Mouse (Mus musculus) liver, embryonic 12.5 days (tissue): ENCODE data around the gene Arf1. TPM values are rescaled to one million over a fixed set of nuclear protein-coding genes. Genes with fewer than 3 reads are reported as not detected.

Experiments used
- ATAC-seq: fragments of 200-750 bp; cut with Nextera tagmentation; 2 replicates; pipeline ENCODE4 v1.8.0; 2017; ENCODE audit warnings: moderate number of reproducible peaks, mild to moderate bottlenecking, moderate library complexity
- H3K27ac ChIP-seq: fragments of 300-500 bp; sonication (generic); 2 replicates; pipeline ENCODE4 v1.5.1; 2016; ENCODE audit warnings: mild to moderate bottlenecking
- H3K27me3 ChIP-seq: fragments of 300-500 bp; sonication (generic); replicated peaks from 2 replicates; pipeline ENCODE4 v1.6.1; 2016; ENCODE audit warnings: mild to moderate bottlenecking, moderate library complexity
- H3K36me3 ChIP-seq: fragments of 300-500 bp; sonication (generic); 2 replicates; pipeline ENCODE4 v1.6.1; 2016; ENCODE audit warnings: mild to moderate bottlenecking, moderate library complexity
- H3K4me1 ChIP-seq: fragments of 300-500 bp; sonication (generic); 2 replicates; pipeline ENCODE4 v1.6.1; 2016
- H3K4me2 ChIP-seq: fragments of 300-500 bp; sonication (generic); 2 replicates; pipeline ENCODE4 v1.6.1; 2016; ENCODE audit warnings: mild to moderate bottlenecking, moderate library complexity
- H3K4me3 ChIP-seq: fragments of 300-500 bp; sonication (generic); 2 replicates; pipeline ENCODE4 v1.5.1; 2016; ENCODE audit warnings: mild to moderate bottlenecking, moderate library complexity
- H3K9ac ChIP-seq: fragments of 300-500 bp; sonication (generic); 2 replicates; pipeline ENCODE4 v1.6.1; 2016; ENCODE audit warnings: mild to moderate bottlenecking, moderate library complexity
- H3K9me3 ChIP-seq: fragments of 300-500 bp; sonication (generic); replicated peaks from 2 replicates; pipeline ENCODE4 v1.6.1; 2016; ENCODE audit warnings: mild to moderate bottlenecking, moderate library complexity
- WGBS: fragments of 180-500 bp; shearing (Covaris S2); methylation state at CpG from one replicate; pipeline ENCODE4 v1.1.7; 2016; ENCODE audit not compliant: insufficient replicate concordance; 5-methylcytosine and 5-hydroxymethylcytosine counted together
- polyA plus RNA-seq: library from polyadenylated mRNA; unstranded; fragments of >200 nt; fragmentation: Nextera tagmentation; extraction: Ambion mirVana; gene quantifications from 2 replicates; pipeline ENCODE4 v1.2.1, GENCODE M21; 2016

The Arf1 gene
- polyA plus RNA-seq, 1 experiment from 2014 or later = 341 TPM

DNA sequence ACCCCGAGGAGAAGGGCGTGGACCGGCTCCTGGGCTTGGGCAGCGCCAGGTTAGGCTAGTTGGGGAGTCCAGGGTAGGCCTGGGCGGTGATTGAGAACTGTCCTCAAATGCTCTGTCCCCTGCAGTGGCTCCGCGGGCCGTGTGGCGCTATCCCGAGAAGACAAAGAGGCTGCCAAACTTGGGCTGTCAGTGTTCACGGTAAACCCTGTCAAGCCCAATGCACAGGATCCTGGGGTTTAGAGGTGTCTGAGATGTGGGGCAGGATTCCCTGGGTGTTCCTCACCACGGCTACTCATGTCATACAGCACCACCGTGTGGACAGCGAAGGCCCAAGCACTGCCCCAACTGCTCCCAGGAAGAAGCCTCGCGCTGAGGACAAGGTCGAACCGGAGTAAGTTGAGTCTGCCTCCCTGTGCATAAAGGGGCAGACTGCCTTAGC lies 19.0 kb downstream of the Arf1 start:
- 12% methylated on average over 18 of the region's 18 CpGs for WGBS
- Histone ChIP-seq H3K27me3 (no peaks in the 10 kb centered on the region), H3K4me3 (peak overlapping the region; percentile 94), H3K27ac (peak overlapping the region; percentile 89), H3K4me1 (peaks cover 55% of the 10 kb centered on the region), H3K36me3 (peaks cover 81% of the 10 kb centered on the region), H3K4me2 (peak overlapping the region; percentile 94), H3K9ac (peak overlapping the region; percentile 80), H3K9me3 (no peaks in the 10 kb centered on the region)
- peak; percentile 76 for ATAC-seq

DNA sequence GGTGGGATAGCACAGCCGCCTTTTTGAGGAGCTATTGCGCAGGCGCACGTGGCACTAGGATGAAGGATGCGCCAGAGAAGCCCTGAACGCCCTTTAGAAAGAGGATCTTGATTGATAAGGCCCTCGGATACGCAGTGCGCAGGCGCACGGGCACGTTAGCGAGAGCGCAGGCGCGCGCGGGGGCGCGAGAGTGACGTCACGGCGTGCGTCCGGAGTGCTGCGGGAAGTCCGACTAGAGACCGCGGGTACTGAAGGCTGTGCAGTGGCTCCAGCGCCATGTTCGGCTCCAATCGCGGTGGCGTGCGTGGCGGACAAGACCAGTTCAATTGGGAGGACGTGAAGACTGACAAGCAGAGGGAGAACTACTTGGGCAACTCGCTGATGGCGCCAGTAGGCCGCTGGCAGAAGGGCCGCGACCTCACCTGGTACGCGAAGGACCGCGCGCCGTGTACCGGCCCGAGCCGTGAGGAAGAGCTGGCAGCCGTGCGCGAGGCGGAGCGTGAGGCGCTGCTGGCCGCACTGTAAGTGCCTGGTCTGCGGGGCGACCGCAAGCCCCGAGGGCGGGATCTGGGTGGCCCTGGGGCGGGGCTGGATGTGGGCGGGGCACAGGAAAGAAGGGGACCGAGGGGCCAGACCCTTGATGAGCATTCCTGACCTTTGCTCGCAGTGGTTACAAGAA lies 19.8 kb downstream of the Arf1 start, which contains the start of gene 2310033P09Rik:
Gene 2310033P09Rik (plus strand): TSS at position 169 of the 679 bp plus-strand sequence.
- peak within 1 kb of the TSS; percentile 94 for H3K4me3 ChIP-seq
- no peaks in the 10 kb centered on the region for H3K9me3 ChIP-seq
- H3K27me3 ChIP-seq = no peaks in the 10 kb centered on the region
- H3K9ac ChIP-seq = peak within 1 kb of the TSS; percentile 80
- WGBS = under 1% methylated on average over 67 of the region's 67 CpGs
- H3K4me2 ChIP-seq = peak within 1 kb of the TSS; percentile 94
- H3K27ac ChIP-seq = peak within 1 kb of the TSS; percentile 89
- H3K4me1 ChIP-seq = peaks cover 49% of the 10 kb centered on the region
- peaks cover 77% of the 10 kb centered on the region for H3K36me3 ChIP-seq
- peak; percentile 80 for ATAC-seq

DNA sequence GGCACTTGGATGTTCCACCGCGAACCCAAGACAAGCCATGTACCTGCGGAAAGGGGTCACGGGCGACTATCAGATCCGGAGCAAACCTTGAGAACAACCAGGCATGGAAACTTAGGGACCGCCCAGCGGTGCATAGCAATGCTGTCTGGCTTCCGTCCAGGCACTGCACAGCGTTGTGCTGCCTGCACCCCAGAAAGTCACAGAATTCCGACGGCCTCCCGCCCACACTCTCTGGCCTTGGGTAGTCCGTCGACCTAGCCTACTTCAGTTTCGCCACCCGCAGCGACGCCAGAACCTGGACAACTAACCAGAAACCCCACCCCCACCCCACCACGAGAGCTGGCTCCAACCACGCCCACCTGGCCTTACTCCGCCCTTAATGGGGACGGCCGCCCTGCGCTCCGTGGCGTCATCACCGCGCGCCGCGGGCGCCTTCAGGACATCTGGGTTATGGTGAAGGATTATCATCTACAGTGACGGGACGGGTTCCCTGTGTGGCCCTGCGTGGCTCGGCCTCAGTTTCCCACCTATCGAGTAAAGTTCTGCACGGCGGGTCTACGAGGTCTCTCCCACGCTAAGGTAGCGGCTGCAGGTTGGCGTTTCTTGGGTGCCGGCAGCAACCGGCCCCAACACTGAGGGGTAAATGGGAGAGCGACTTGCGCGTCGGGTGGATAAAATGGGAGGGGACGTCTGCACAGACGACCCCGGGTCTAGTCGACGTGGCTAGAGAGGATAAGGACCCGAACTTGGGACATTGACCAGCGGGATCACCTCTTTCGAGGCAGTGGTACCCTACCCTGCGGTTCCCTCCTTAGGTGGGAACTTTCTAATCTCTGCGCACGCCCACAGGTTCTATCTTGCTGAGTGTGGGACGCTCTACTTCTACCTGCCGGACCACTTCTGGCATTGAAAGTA lies 25.7 kb downstream of the Arf1 start, which contains the start of gene Mrpl55:
Gene Mrpl55 (plus strand): TSS at position 406 of the 915 bp plus-strand sequence.
- WGBS = under 1% methylated on average over 63 of the region's 63 CpGs

DNA sequence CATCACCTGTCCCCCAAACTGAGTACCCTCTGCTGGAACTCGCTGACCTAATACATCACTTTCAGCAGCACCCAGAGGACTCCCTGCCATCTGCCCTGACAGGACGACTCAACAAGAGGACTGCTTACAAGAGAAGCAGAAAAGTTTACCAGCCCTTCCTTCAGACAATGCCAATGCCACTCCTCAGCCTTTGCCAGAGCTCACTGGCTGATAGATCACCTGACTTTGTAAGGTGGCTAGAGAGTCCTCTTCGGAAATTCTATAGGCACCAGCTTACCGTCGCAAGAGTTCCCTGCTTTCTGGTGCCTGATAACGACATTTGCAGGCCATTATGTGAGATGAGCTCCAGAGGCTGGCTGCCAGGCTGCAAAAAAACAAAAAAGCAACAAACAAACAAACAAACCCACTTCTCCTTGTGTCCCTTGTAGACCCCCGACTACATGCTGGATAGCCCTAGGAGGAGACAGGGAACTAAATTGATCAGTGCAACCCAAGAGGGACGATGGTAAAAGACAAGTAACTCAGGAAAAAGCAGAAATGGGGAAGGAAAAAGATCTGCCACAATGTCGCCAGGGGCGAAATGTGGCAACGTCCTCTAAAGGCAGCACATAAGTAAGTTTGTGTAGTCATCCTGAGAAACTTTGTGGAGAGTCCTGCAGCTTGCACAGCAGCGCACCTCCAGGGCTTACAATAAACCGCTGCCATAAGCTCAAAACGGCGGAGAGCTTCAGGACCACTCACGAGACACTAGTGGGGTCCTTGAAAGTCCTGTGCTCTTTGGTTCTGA lies 26.7 kb downstream of the Arf1 start:
- no peak for ATAC-seq
- H3K4me3 ChIP-seq = peak overlapping the region; percentile 90
- peaks cover 42% of the 10 kb centered on the region for H3K36me3 ChIP-seq
- peak overlapping the region; percentile 77 for H3K27ac ChIP-seq
- H3K27me3 ChIP-seq = no peaks in the 10 kb centered on the region
- 13% methylated on average over 16 of the region's 16 CpGs for WGBS
- H3K9ac ChIP-seq = peak overlapping the region; percentile 85
- H3K4me2 ChIP-seq = peak overlapping the region; percentile 83
- H3K4me1 ChIP-seq = peaks cover 37% of the 10 kb centered on the region
- H3K9me3 ChIP-seq = no peaks in the 10 kb centered on the region

More for the DNA sequence above, 25.7 kb downstream of the Arf1 start, which contains the start of gene Mrpl55:
- Histone ChIP-seq H3K9ac (peak within 1 kb of the TSS; percentile 85), H3K4me1 (peaks cover 38% of the 10 kb centered on the region), H3K4me3 (peak within 1 kb of the TSS; percentile 90), H3K27ac (peak within 1 kb of the TSS; percentile 77), H3K36me3 (peaks cover 49% of the 10 kb centered on the region), H3K27me3 (no peaks in the 10 kb centered on the region), H3K9me3 (no peaks in the 10 kb centered on the region), H3K4me2 (peak within 1 kb of the TSS; percentile 83)
- peak; percentile 91 for ATAC-seq

DNA sequence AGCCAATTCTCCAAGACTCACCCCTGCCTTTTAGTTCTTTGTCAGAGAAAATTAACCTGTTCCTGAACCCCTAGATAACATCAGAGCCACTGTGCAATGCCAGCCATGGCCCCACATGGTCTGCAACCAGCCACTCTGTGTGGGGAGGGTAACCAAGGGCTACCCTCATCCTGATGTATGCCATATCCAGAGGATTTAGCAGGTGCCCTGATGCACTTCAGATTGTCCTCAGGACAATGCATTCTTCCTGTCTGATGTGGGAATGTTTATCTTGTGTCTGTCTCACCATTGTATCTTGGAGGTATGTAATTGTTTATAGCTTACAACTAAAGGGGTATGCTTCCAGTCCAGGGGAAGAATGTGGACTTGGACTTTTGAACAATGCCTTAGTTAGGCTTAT lies 31.8 kb downstream of the Arf1 start:
- H3K9me3 ChIP-seq = no peaks in the 10 kb centered on the region
- H3K27ac ChIP-seq = no peak overlapping the region
- H3K9ac ChIP-seq = no peak overlapping the region
- peaks cover 27% of the 10 kb centered on the region for H3K4me1 ChIP-seq
- H3K4me3 ChIP-seq = no peak overlapping the region
- peaks cover 16% of the 10 kb centered on the region for H3K36me3 ChIP-seq
- ATAC-seq = no peak
- no peak overlapping the region for H3K4me2 ChIP-seq
- peaks cover 12% of the 10 kb centered on the region; the same call in 1 of the 2 replicates for H3K27me3 ChIP-seq

DNA sequence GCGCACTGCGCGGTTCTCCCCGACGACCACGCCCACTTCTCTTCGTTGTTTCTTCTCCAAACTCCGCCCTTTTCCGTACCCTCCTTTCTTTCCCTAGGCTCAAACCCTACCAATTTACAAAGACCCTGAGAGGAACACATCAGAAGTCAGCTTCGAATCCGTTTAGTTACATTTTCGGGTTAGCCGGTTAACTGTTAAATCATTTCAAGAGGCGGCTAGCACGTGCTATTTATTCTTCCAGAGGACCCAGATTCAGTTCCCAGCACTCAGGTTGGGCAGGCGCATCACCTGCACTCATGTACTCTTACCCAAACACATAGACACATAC lies 36.0 kb downstream of the Arf1 start, which contains the start of gene Guk1:
Gene Guk1 (minus strand): TSS at position 154 of the 328 bp plus-strand sequence.
- H3K9me3 ChIP-seq = no peaks in the 10 kb centered on the region
- H3K4me2 ChIP-seq = peak within 1 kb of the TSS; percentile 92
- H3K27me3 ChIP-seq = peaks cover 12% of the 10 kb centered on the region; the same call in 1 of the 2 replicates
- no peaks in the 10 kb centered on the region for H3K36me3 ChIP-seq
- H3K9ac ChIP-seq = peak within 1 kb of the TSS; percentile 82
- peaks cover 34% of the 10 kb centered on the region for H3K4me1 ChIP-seq
- ATAC-seq = 0 out of 2 replicates have a peak, but pooled peaks have one; percentile 0
- 6% methylated on average over 16 of the region's 16 CpGs for WGBS
- H3K4me3 ChIP-seq = peak within 1 kb of the TSS; percentile 73
- peak within 1 kb of the TSS; percentile 96 for H3K27ac ChIP-seq

DNA sequence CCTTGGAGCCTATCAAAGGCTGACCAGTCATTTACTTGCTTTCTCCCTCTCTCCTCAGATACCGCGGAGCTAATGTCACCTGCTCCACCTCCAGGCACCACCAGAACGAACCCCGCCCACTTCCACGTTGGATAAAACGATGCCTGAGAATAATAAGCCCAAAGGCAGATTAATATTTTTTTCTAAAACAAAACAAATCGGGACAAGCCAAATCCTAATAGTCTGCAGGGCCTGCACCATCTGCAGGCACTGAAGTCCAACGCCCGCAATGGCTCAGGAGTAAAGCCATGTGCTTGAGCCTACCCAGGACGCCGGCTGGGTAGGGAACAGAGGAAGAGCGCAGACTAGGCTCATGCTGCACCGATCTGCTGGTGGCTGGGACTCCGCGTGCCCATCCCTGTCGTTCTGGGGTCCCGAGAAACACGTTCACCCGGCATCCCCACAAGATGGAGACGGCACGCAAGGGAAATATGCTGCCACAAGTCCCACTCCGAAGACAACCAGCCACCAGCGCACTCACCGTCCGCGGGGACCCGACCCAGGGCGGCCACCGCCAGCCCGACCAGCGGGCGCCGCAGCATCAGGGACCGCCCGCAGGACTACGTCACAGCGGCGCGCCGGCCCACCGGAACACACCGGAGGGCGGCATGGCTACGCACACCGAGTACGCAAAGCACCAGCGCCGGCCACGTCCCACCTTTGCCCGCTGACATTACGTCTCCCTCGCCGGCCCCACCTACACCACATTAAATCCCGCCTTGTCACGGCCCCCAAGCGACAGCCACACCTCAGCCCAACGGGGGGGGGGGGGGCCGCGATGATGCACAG lies 36.6 kb downstream of the Arf1 start:
- Histone ChIP-seq H3K27me3 (peaks cover 12% of the 10 kb centered on the region; the same call in 1 of the 2 replicates), H3K4me2 (peak overlapping the region; percentile 92), H3K4me3 (peak overlapping the region; percentile 73), H3K9ac (peak overlapping the region; percentile 82), H3K27ac (peak overlapping the region; percentile 96), H3K4me1 (peaks cover 34% of the 10 kb centered on the region), H3K9me3 (no peaks in the 10 kb centered on the region), H3K36me3 (peaks cover 5% of the 10 kb centered on the region)
- peak; percentile 95 for ATAC-seq
- under 1% methylated on average over 56 of the region's 59 CpGs for WGBS

DNA sequence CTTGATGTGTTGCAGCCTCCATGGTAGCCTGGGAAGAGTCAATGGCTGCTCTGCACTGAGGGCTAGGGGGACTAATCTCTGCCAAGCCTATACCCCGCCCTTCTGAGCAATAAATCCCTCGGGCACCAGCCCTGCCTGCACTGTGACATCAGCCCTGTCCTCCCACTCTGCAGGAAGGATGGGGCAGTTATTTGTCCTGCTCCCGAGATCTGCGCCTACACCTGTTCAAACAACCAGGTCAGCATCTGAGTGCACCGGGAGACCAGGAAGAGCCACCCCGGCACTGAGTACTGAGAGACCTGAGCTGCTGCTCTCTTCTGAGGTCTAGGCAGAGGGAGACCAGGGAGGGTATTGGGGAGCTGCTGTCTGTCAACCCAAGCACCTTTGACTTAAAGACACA lies 40.4 kb downstream of the Arf1 start:
- no peak for ATAC-seq
- Histone ChIP-seq H3K4me1 (peaks cover 51% of the 10 kb centered on the region), H3K4me2 (no peak overlapping the region), H3K9ac (no peak overlapping the region), H3K9me3 (no peaks in the 10 kb centered on the region), H3K36me3 (peaks cover 42% of the 10 kb centered on the region), H3K27ac (no peak overlapping the region), H3K27me3 (no peaks in the 10 kb centered on the region), H3K4me3 (no peak overlapping the region)
- WGBS = 73% methylated on average over 6 of the region's 6 CpGs

DNA sequence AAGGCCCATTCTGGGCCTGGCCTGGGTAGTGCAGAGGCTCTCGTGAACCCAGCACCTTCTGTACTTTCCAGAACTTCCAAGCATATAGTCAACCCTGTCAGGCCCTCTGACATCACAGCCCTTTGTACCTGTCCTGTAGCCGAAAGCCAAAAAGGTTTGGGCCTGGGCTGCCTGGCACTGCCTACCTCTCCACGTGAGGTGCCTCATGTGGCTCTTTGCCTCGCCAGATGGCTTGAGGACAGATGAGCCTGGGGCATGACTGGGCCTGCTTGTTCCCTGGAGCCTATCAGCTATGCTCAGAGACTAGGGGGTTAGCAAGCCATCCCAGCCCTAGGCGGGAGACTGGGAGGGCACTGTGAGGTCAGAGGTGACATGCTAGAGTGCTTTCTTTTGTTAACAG lies 42.6 kb downstream of the Arf1 start:
- no peak for ATAC-seq
- 74% methylated on average over 5 of the region's 5 CpGs for WGBS
- peaks cover 40% of the 10 kb centered on the region for H3K4me1 ChIP-seq

DNA sequence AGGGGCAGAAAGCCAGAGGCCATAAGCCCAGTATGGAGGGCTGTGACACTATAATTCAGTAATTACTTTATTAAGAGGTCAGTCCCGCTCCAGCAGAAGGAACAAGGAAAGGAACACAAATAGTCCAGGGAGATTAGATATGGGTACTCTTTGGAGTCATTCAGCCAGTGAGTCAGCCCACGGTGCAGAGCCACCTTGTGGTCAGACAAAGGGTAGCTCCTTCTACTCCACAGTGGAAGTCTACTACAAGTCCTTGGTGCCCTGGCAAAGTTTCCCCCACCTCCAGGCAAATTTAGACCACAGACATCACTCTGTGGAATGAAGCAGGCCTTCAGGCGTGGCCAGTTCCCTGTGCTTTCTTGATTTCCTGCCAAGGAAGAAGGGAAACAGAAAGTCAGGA lies 44.2 kb downstream of the Arf1 start:
- Histone ChIP-seq H3K4me2 (no peak overlapping the region), H3K9me3 (no peaks in the 10 kb centered on the region), H3K9ac (peak overlapping the region; percentile 29; the same call in 1 of the 2 replicates), H3K36me3 (peaks cover 47% of the 10 kb centered on the region), H3K4me3 (no peak overlapping the region), H3K27me3 (peaks cover 25% of the 10 kb centered on the region), H3K4me1 (peaks cover 27% of the 10 kb centered on the region), H3K27ac (peak overlapping the region; percentile 59; the same call in 1 of the 2 replicates)
- ATAC-seq = peak; percentile 73
- 20% methylated on average over 3 of the region's 3 CpGs for WGBS

More for the DNA sequence above, 42.6 kb downstream of the Arf1 start:
- no peak overlapping the region for H3K4me3 ChIP-seq
- H3K27ac ChIP-seq = no peak overlapping the region
- peaks cover 8% of the 10 kb centered on the region for H3K27me3 ChIP-seq
- H3K9me3 ChIP-seq = no peaks in the 10 kb centered on the region
- H3K4me2 ChIP-seq = no peak overlapping the region
- no peak overlapping the region for H3K9ac ChIP-seq
- peaks cover 47% of the 10 kb centered on the region for H3K36me3 ChIP-seq
